Mouse (Mus musculus) layer of hippocampus, adult 9-11 months (tissue): ENCODE data around the gene Tmem274.

Experiments used
- DNase-seq: peaks from one replicate; pipeline ENCODE4 v3.0.0; 2022

Gene Tmem274

GRCm38 (mm10) chr4:149526330-149526729 is 49.2 kb downstream of the Tmem274 start:
- no peak for DNase-seq

DNA sequence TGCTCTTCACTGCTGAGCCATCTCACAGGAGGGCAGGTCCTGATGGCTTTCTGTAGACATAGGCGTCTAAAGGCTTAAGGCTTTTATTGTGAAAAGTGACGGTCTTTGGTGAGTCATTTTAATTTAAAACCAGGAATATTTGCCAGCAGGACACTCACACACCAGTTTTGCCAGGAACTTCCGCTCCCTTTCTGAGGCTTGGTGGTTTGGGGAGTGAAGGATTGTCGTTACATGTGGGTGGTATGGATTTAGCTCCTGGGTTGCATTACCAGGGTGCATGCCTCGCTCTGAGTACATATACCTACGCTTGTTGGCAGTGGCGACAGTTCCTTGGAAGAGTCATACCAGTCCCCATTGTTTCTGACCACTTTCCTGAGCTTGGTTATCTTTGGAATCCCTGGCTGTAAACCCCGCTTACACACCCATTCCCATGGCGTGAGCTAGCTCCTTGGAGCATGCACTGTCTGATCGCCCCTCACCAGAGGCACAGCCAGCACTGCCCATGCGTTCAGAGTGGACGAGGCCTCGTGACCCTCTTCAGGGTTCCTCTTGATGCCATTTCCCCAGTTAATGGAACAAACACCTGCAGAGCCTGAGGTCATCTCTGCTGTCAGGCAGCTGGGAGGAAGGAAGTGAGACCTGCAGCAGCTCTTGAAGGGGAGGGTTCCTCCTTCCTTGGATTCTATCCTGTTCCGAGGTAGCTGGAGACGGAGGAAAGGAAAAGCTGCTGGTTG is 50.6 kb downstream of the Tmem274 start:
- DNase-seq = no peak

- DNase-seq = no peak
These were observed 52.5 kb downstream of the Tmem274 start for GRCm38 (mm10) chr4:149529691-149530090.
